Mouse (Mus musculus) forebrain, embryonic 11.5 days (tissue): ENCODE measurements around the gene Xrcc3. TPM values are rescaled to one million over a fixed set of nuclear protein-coding genes. Genes with fewer than 3 reads are reported as not detected.

Experiments
- ATAC-seq: fragments of 200-750 bp; cut with Nextera tagmentation; replicated peaks from 2 replicates; pipeline ENCODE4 v1.8.0; 2017; ENCODE audit warnings: moderate TSS enrichment; ENCODE audit not compliant: low FRiP score
- DNase-seq: peaks from one replicate; pipeline ENCODE4 v3.0.0-alpha.2; 2017; ENCODE audit warnings: low spot score
- H3K27ac ChIP-seq: fragments of 300-500 bp; sonication (generic); 2 replicates; pipeline ENCODE4 v1.5.1; 2014; ENCODE audit warnings: low read depth, low read length
- H3K27me3 ChIP-seq: fragments of 300-500 bp; sonication (generic); 2 replicates; pipeline ENCODE4 v1.6.1; 2014; ENCODE audit warnings: mild to moderate bottlenecking, low read length, mixed read lengths; ENCODE audit not compliant: control insufficient read depth, insufficient read depth
- H3K36me3 ChIP-seq: fragments of 300-500 bp; sonication (generic); 2 replicates; pipeline ENCODE4 v1.6.1; 2014; ENCODE audit warnings: mild to moderate bottlenecking, low read length, moderate library complexity, mixed read lengths; ENCODE audit not compliant: control insufficient read depth, insufficient read depth
- H3K4me1 ChIP-seq: fragments of 300-500 bp; sonication (generic); replicated peaks from 2 replicates; pipeline ENCODE4 v1.6.1; 2014; ENCODE audit warnings: low read length, mixed read lengths; ENCODE audit not compliant: control insufficient read depth, insufficient read depth
- H3K4me2 ChIP-seq: fragments of 300-500 bp; sonication (generic); 2 replicates; pipeline ENCODE4 v1.6.1; 2014; ENCODE audit warnings: low read depth, mild to moderate bottlenecking, low read length, moderate library complexity, mixed read lengths; ENCODE audit not compliant: severe bottlenecking
- H3K4me3 ChIP-seq: fragments of 300-500 bp; sonication (generic); 2 replicates; pipeline ENCODE4 v1.5.1; 2014; ENCODE audit warnings: low read depth, low read length
- H3K9ac ChIP-seq: fragments of 300-500 bp; sonication (generic); 2 replicates; pipeline ENCODE4 v1.6.1; 2014; ENCODE audit warnings: low read length
- H3K9me3 ChIP-seq: fragments of 300-500 bp; sonication (generic); 2 replicates; pipeline ENCODE4 v1.6.1; 2016; ENCODE audit warnings: low read length, mixed read lengths; ENCODE audit not compliant: control insufficient read depth
- WGBS: fragments of 180-500 bp; shearing (Covaris S2); extraction: QIAGEN DNeasy Blood & Tissue Kit; methylation state at CpG from one replicate; pipeline ENCODE4 v1.1.7; 2014; 5-methylcytosine and 5-hydroxymethylcytosine counted together
- polyA plus RNA-seq: library from polyadenylated mRNA; unstranded; fragments of >200 nt; fragmentation: Nextera tagmentation; extraction: Ambion mirVana; gene quantifications from 2 replicates; pipeline ENCODE4 v1.2.1, GENCODE M21; 2014

The Xrcc3 gene
- polyA plus RNA-seq, 1 experiment from 2014 or later, result 20.1 TPM

DNA sequence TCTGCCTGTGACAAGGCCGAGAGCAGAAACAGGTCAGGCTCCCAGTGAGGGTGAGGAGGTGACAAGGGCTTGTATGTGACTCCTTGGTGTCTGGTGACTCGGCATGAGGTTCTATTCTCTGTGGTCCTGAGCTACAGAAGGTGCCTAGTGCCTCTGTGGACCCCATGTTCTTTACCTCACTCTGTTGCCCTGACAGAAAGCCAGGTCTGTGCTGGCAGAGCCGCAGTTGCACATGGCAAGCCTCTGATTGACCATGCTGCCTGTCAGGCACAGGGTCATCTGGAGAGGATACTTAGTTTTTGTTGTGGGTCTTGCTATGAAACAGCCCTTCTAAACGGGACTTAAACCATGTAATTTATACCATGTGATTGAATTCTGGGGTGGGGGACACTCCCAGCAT lies 8.3 kb upstream of the Xrcc3 start:
- Histone ChIP-seq H3K4me2 (no peak overlapping the region), H3K36me3 (no peaks in the 10 kb centered on the region; the same call in 1 of the 2 replicates), H3K9ac (no peak overlapping the region), H3K27me3 (no peaks in the 10 kb centered on the region), H3K27ac (no peak overlapping the region), H3K4me3 (no peak overlapping the region), H3K4me1 (0 out of 2 replicates have a peak, but pooled peaks cover 2% of the 10 kb centered on the region), H3K9me3 (no peaks in the 10 kb centered on the region)
- WGBS, result 80% methylated on average over 4 of the region's 4 CpGs
- ATAC-seq, result no peak
- no peak for DNase-seq

DNA sequence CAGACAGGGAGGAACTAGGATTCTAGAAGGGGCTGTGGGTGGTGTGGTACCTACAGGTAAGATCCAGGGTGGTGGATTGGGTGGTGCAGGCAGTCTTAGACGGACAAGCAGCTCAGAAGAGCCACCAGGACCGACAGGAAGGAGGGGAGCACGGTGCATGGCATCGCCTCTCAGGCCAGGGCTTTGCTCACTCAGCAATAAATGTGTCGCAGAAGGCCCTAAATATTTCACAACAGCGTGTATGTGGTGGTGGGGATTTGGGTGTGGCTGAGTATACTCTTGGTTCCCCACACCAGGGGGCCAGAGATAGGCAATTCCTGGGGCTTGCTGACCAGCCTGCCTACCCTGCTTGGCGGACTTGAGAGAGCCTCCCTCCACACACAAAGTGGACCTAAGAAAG lies 7.0 kb upstream of the Xrcc3 start:
- Histone ChIP-seq H3K4me2 (no peak overlapping the region), H3K9me3 (no peaks in the 10 kb centered on the region), H3K36me3 (no peaks in the 10 kb centered on the region; the same call in 1 of the 2 replicates), H3K27ac (no peak overlapping the region), H3K9ac (no peak overlapping the region), H3K27me3 (no peaks in the 10 kb centered on the region), H3K4me3 (no peak overlapping the region), H3K4me1 (0 out of 2 replicates have a peak, but pooled peaks cover 5% of the 10 kb centered on the region)
- no peak for DNase-seq
- no peak for ATAC-seq
- 89% methylated on average over 7 of the region's 7 CpGs for WGBS

DNA sequence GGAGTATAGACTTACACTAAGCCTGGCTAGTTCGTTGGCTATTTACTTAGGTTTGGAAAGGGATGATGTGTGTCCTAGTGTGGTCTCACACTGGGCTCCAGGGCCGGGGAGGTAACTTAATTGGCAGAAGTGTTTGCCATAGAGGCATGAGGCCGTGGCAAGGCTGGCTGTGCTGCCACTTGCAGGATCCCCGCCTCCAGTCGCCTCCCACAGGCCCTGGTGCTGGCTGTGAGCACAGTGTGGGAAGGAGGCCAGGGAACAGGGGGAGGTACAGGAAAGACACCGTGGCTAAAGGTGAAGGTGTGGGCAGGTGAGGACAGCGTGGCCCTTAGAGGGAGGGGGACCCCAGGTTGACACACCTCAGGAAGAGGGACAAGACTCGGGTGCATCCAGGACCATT lies 6.3 kb upstream of the Xrcc3 start:
- Histone ChIP-seq H3K36me3 (no peaks in the 10 kb centered on the region), H3K4me3 (no peak overlapping the region), H3K4me1 (peaks cover 10% of the 10 kb centered on the region), H3K9ac (no peak overlapping the region), H3K27ac (no peak overlapping the region), H3K27me3 (no peaks in the 10 kb centered on the region), H3K9me3 (no peaks in the 10 kb centered on the region), H3K4me2 (no peak overlapping the region)
- DNase-seq (no peak), ATAC-seq (no peak)
- WGBS, result 81% methylated on average over 8 of the region's 8 CpGs

- Histone ChIP-seq H3K27me3 (no peaks in the 10 kb centered on the region), H3K27ac (no peak overlapping the region), H3K4me3 (no peak overlapping the region), H3K36me3 (no peaks in the 10 kb centered on the region), H3K4me2 (no peak overlapping the region), H3K9ac (no peak overlapping the region), H3K9me3 (no peaks in the 10 kb centered on the region), H3K4me1 (peaks cover 12% of the 10 kb centered on the region)
- DNase-seq (no peak), ATAC-seq (no peak)
- 93% methylated on average over 8 of the region's 8 CpGs for WGBS
Observed at GRCm38 (mm10) chr12:111817991-111818390, 4.3 kb upstream of the Xrcc3 start.

- no peak for ATAC-seq
- no peak overlapping the region for H3K27ac ChIP-seq
- H3K4me1 ChIP-seq, result peaks cover 17% of the 10 kb centered on the region
- H3K9ac ChIP-seq, result no peak overlapping the region
- no peak for DNase-seq
- H3K4me2 ChIP-seq, result no peak overlapping the region
- no peaks in the 10 kb centered on the region for H3K9me3 ChIP-seq
- no peak overlapping the region for H3K4me3 ChIP-seq
- H3K27me3 ChIP-seq, result no peaks in the 10 kb centered on the region
- 84% methylated on average over 9 of the region's 9 CpGs for WGBS
- no peaks in the 10 kb centered on the region for H3K36me3 ChIP-seq
Observed at GRCm38 (mm10) chr12:111816967-111817366, 3.3 kb upstream of the Xrcc3 start.

GRCm38 (mm10) chr12:111816528-111816927 lies 2.9 kb upstream of the Xrcc3 start:
- DNase-seq, result no peak
- 74% methylated on average over 13 of the region's 13 CpGs for WGBS
- H3K27ac ChIP-seq, result no peak overlapping the region
- H3K9ac ChIP-seq, result no peak overlapping the region
- H3K9me3 ChIP-seq, result no peaks in the 10 kb centered on the region
- no peaks in the 10 kb centered on the region for H3K27me3 ChIP-seq
- H3K36me3 ChIP-seq, result no peaks in the 10 kb centered on the region
- no peak overlapping the region for H3K4me3 ChIP-seq
- no peak for ATAC-seq
- H3K4me1 ChIP-seq, result peaks cover 17% of the 10 kb centered on the region
- no peak overlapping the region for H3K4me2 ChIP-seq

- WGBS, result 29% methylated on average over 19 of the region's 19 CpGs
Observed at GRCm38 (mm10) chr12:111814769-111815762, 1.4 kb upstream of the Xrcc3 start.

GRCm38 (mm10) chr12:111813111-111813765 lies 435 bp downstream of the Xrcc3 start:
- 5% methylated on average over 27 of the region's 27 CpGs for WGBS
- peak overlapping the region; percentile 50 for H3K9ac ChIP-seq
- peaks cover 19% of the 10 kb centered on the region for H3K4me1 ChIP-seq
- no peaks in the 10 kb centered on the region; the same call in 1 of the 2 replicates for H3K36me3 ChIP-seq
- no peaks in the 10 kb centered on the region for H3K27me3 ChIP-seq
- H3K4me3 ChIP-seq, result peak overlapping the region; percentile 67
- no peaks in the 10 kb centered on the region for H3K9me3 ChIP-seq
- DNase-seq, result no peak
- no peak overlapping the region for H3K27ac ChIP-seq
- ATAC-seq, result peak; percentile 6; the same call in 1 of the 2 replicates
- H3K4me2 ChIP-seq, result peak overlapping the region; percentile 76

More at GRCm38 (mm10) chr12:111814769-111815762, 1.4 kb upstream of the Xrcc3 start:
- Histone ChIP-seq H3K9ac (peak overlapping the region; percentile 73), H3K4me2 (peak overlapping the region; percentile 67), H3K36me3 (no peaks in the 10 kb centered on the region), H3K9me3 (no peaks in the 10 kb centered on the region), H3K4me3 (peak overlapping the region; percentile 67), H3K4me1 (peaks cover 17% of the 10 kb centered on the region), H3K27ac (no peak overlapping the region), H3K27me3 (no peaks in the 10 kb centered on the region)
- ATAC-seq (no peak), DNase-seq (no peak)
